Mouse (Mus musculus): Measurements from ENCODE around the gene Wdr92. TPM values are rescaled to one million over a fixed set of nuclear protein-coding genes. Genes with fewer than 3 reads are reported as not detected.
A peak's percentile ranks its signal among the peaks of the same experiment; 100 is the strongest.

The Wdr92 gene
- polyA plus RNA-seq, 1 experiment from 2014 or later = 23.8 TPM

- peaks cover 7% of the 10 kb centered on the region; the same call in 1 of the 2 replicates for H3K36me3 ChIP-seq
- no peak for ATAC-seq (ENCODE audit: insufficient read depth, low FRiP score, low read depth)
- H3K4me1 ChIP-seq = peaks cover under 1% of the 10 kb centered on the region
- H3K9ac ChIP-seq = no peak overlapping the region
- no peak overlapping the region for H3K4me2 ChIP-seq
- H3K27ac ChIP-seq = no peak overlapping the region
- 91% methylated on average over 1 of the region's 1 CpGs for WGBS
- no peaks in the 10 kb centered on the region for H3K27me3 ChIP-seq (replicated peaks)
- no peaks in the 10 kb centered on the region for H3K9me3 ChIP-seq
- no peak overlapping the region for H3K4me3 ChIP-seq (replicated peaks)
These were observed 5.3 kb upstream of the Wdr92 start for GRCm38 (mm10) chr11:17176638-17177037.

- WGBS = 74% methylated on average over 3 of the region's 3 CpGs
- Histone ChIP-seq H3K27ac (no peak overlapping the region), H3K4me1 (no peaks in the 10 kb centered on the region), H3K27me3 (replicated peaks) (no peaks in the 10 kb centered on the region), H3K4me2 (no peak overlapping the region), H3K4me3 (replicated peaks) (no peak overlapping the region), H3K9ac (no peak overlapping the region), H3K9me3 (no peaks in the 10 kb centered on the region), H3K36me3 (no peaks in the 10 kb centered on the region)
- ATAC-seq (ENCODE audit: insufficient read depth, low FRiP score, low read depth) = no peak
These were observed 1.2 kb upstream of the Wdr92 start for GRCm38 (mm10) chr11:17180753-17181152.

- no peak for ATAC-seq (ENCODE audit: insufficient read depth, low FRiP score, low read depth)
- no peaks in the 10 kb centered on the region for H3K9me3 ChIP-seq
These were observed 1.3 kb downstream of the Wdr92 start for GRCm38 (mm10) chr11:17183165-17183564.

GRCm38 (mm10) chr11:17187649-17188048 lies 5.7 kb downstream of the Wdr92 start:
- no peaks in the 10 kb centered on the region for H3K36me3 ChIP-seq
- H3K4me3 ChIP-seq (replicated peaks) = no peak overlapping the region
- no peak overlapping the region for H3K4me2 ChIP-seq
- no peak overlapping the region for H3K9ac ChIP-seq
- no peaks in the 10 kb centered on the region for H3K4me1 ChIP-seq
- no peak for ATAC-seq (ENCODE audit: insufficient read depth, low FRiP score, low read depth)
- no peaks in the 10 kb centered on the region for H3K27me3 ChIP-seq (replicated peaks)
- H3K9me3 ChIP-seq = no peaks in the 10 kb centered on the region
- H3K27ac ChIP-seq = no peak overlapping the region
- WGBS = 86% methylated on average over 3 of the region's 3 CpGs

More at GRCm38 (mm10) chr11:17183165-17183564, 1.3 kb downstream of the Wdr92 start:
- H3K27me3 ChIP-seq (replicated peaks) = no peaks in the 10 kb centered on the region
- H3K36me3 ChIP-seq = no peaks in the 10 kb centered on the region
- no peak overlapping the region for H3K4me2 ChIP-seq
- no peak overlapping the region for H3K4me3 ChIP-seq (replicated peaks)
- WGBS = 85% methylated on average over 2 of the region's 2 CpGs
- H3K9ac ChIP-seq = no peak overlapping the region
- H3K27ac ChIP-seq = no peak overlapping the region
- no peaks in the 10 kb centered on the region for H3K4me1 ChIP-seq

- H3K4me2 ChIP-seq = no peak overlapping the region
- no peak for ATAC-seq (ENCODE audit: insufficient read depth, low FRiP score, low read depth)
- H3K27me3 ChIP-seq (replicated peaks) = no peaks in the 10 kb centered on the region
- no peaks in the 10 kb centered on the region for H3K4me1 ChIP-seq
- H3K27ac ChIP-seq = no peak overlapping the region
- H3K4me3 ChIP-seq (replicated peaks) = no peak overlapping the region
- H3K36me3 ChIP-seq = no peaks in the 10 kb centered on the region
- 67% methylated on average over 3 of the region's 3 CpGs for WGBS
- no peak overlapping the region for H3K9ac ChIP-seq
- no peaks in the 10 kb centered on the region for H3K9me3 ChIP-seq
These were observed 6.9 kb downstream of the Wdr92 start for GRCm38 (mm10) chr11:17188786-17189185.

GRCm38 (mm10) chr11:17192151-17192844 lies 10.4 kb downstream of the Wdr92 start:
- H3K9me3 ChIP-seq = no peaks in the 10 kb centered on the region
- WGBS = 71% methylated on average over 9 of the region's 9 CpGs
- no peak overlapping the region for H3K27ac ChIP-seq
- H3K36me3 ChIP-seq = peaks cover 23% of the 10 kb centered on the region
- H3K4me3 ChIP-seq (replicated peaks) = no peak overlapping the region
- ATAC-seq (ENCODE audit: insufficient read depth, low FRiP score, low read depth) = no peak
- H3K4me2 ChIP-seq = no peak overlapping the region
- no peaks in the 10 kb centered on the region for H3K27me3 ChIP-seq (replicated peaks)
- no peaks in the 10 kb centered on the region for H3K4me1 ChIP-seq
- H3K9ac ChIP-seq = no peak overlapping the region

- H3K4me1 ChIP-seq = no peaks in the 10 kb centered on the region
- no peaks in the 10 kb centered on the region for H3K9me3 ChIP-seq
- no peak overlapping the region for H3K4me3 ChIP-seq (replicated peaks)
- no peaks in the 10 kb centered on the region for H3K27me3 ChIP-seq (replicated peaks)
- no peak overlapping the region for H3K4me2 ChIP-seq
- H3K27ac ChIP-seq = no peak overlapping the region
- WGBS = 76% methylated on average over 5 of the region's 5 CpGs
- H3K36me3 ChIP-seq = peaks cover 36% of the 10 kb centered on the region
- ATAC-seq (ENCODE audit: insufficient read depth, low FRiP score, low read depth) = no peak
- H3K9ac ChIP-seq = no peak overlapping the region
These were observed 17.3 kb downstream of the Wdr92 start for GRCm38 (mm10) chr11:17199170-17199569.

GRCm38 (mm10) chr11:17199840-17200501 lies 18.1 kb downstream of the Wdr92 start:
- H3K9me3 ChIP-seq = no peaks in the 10 kb centered on the region
- H3K4me3 ChIP-seq (replicated peaks) = no peak overlapping the region
- H3K27me3 ChIP-seq (replicated peaks) = no peaks in the 10 kb centered on the region
- H3K4me1 ChIP-seq = no peaks in the 10 kb centered on the region
- H3K4me2 ChIP-seq = no peak overlapping the region
- WGBS = 84% methylated on average over 3 of the region's 3 CpGs
- no peak for ATAC-seq (ENCODE audit: insufficient read depth, low FRiP score, low read depth)
- H3K36me3 ChIP-seq = peaks cover 33% of the 10 kb centered on the region
- no peak overlapping the region for H3K27ac ChIP-seq
- H3K9ac ChIP-seq = no peak overlapping the region

GRCm38 (mm10) chr11:17200936-17201335 lies 19.0 kb downstream of the Wdr92 start:
- no peak overlapping the region for H3K4me3 ChIP-seq (replicated peaks)
- no peak overlapping the region for H3K4me2 ChIP-seq
- ATAC-seq (ENCODE audit: insufficient read depth, low FRiP score, low read depth) = no peak
- H3K27me3 ChIP-seq (replicated peaks) = no peaks in the 10 kb centered on the region
- H3K9ac ChIP-seq = no peak overlapping the region
- H3K9me3 ChIP-seq = no peaks in the 10 kb centered on the region
- H3K27ac ChIP-seq = no peak overlapping the region
- no peaks in the 10 kb centered on the region for H3K4me1 ChIP-seq
- WGBS = 81% methylated on average over 4 of the region's 4 CpGs
- H3K36me3 ChIP-seq = peaks cover 24% of the 10 kb centered on the region; the same call in 1 of the 2 replicates

GRCm38 (mm10) chr11:17202481-17202880 lies 20.6 kb downstream of the Wdr92 start:
- Histone ChIP-seq H3K27me3 (replicated peaks) (no peaks in the 10 kb centered on the region), H3K9ac (no peak overlapping the region), H3K4me3 (replicated peaks) (no peak overlapping the region), H3K4me1 (no peaks in the 10 kb centered on the region), H3K27ac (no peak overlapping the region), H3K36me3 (peaks cover 15% of the 10 kb centered on the region; the same call in 1 of the 2 replicates), H3K9me3 (no peaks in the 10 kb centered on the region), H3K4me2 (no peak overlapping the region)
- no peak for ATAC-seq (ENCODE audit: insufficient read depth, low FRiP score, low read depth)
- WGBS = 86% methylated on average over 6 of the region's 6 CpGs

- Histone ChIP-seq H3K27me3 (replicated peaks) (no peaks in the 10 kb centered on the region), H3K36me3 (0 out of 2 replicates have a peak, but pooled peaks cover 2% of the 10 kb centered on the region), H3K4me3 (replicated peaks) (peak within 1 kb of the TSS; percentile 99), H3K9me3 (no peaks in the 10 kb centered on the region), H3K9ac (peak within 1 kb of the TSS; percentile 60), H3K4me2 (peak within 1 kb of the TSS; percentile 63), H3K27ac (peak within 1 kb of the TSS; percentile 83), H3K4me1 (peaks cover 10% of the 10 kb centered on the region)
- under 1% methylated on average over 65 of the region's 65 CpGs for WGBS
- ATAC-seq (ENCODE audit: insufficient read depth, low FRiP score, low read depth) = peak; percentile 98
These were observed 29.6 kb downstream of the Wdr92 start, which contains the start of gene Pno1 for GRCm38 (mm10) chr11:17211258-17212140. Gene Pno1 (minus strand): TSS chr11:17211568.
